In genomic region chr10:78540943-78541342, GRCm38 (mm10) we compare ENCODE assay signal across 9 mouse cellular contexts. TPM values are rescaled to one million over a fixed set of nuclear protein-coding genes. Genes with fewer than 3 reads are reported as not detected.
DNase-seq lines count a peak whose midpoint lies in the region; ATAC-seq and TF ChIP-seq lines count a peak whose summit lies in the region.
"Had no signal": no experiment of that assay in that cellular context is flagged by ENCODE, and none has a peak within 500 bp of the region (broad histone marks: within the 10 kb centered on the region; RNA-seq: fewer than 3 reads in every experiment).

No protein-coding gene starts in this region.

- DNase-seq in cerebellum, adult 11-12 months, result peak; percentile 10
- peak; percentile 3 for DNase-seq in right cerebral cortex, adult 18-20 months
- DNase-seq in right cerebral cortex, postnatal 25 days, result no peak
- DNase-seq in layer of hippocampus, adult 2 months (ENCODE audit: low spot score in 2 of 2), result no peak
- peak; percentile 45 to 69 for DNase-seq in thymus, postnatal 10 days (ENCODE audit: low spot score in 2 of 2)
- no peak for DNase-seq in Muller cell, postnatal 12 days (ENCODE audit: inconsistent ontology term)

- H3K27ac ChIP-seq in layer of hippocampus, adult 2 months, result no peak overlapping the region

- no peak overlapping the region for H3K4me3 ChIP-seq in layer of hippocampus, adult 2 months

- no peak for ATAC-seq in cerebellum, adult (ENCODE audit: insufficient number of reproducible peaks, low FRiP score, low TSS enrichment)
- peak; percentile 66; the same call in 1 of the 2 replicates for ATAC-seq in common myeloid progenitor, adult 5-6 weeks (replicated peaks; ENCODE audit: low read depth, poor library complexity, severe bottlenecking)

- TF ChIP-seq CTCF in layer of hippocampus, adult 2 months (conservative IDR thresholded peaks at IDR 0.05), result peak; percentile 62

RNA-seq across cellular contexts. Expression of gene Olfr1358, which starts 23.7 kb away (rescaled TPM):
- not detected in 2 replicates for total RNA-seq in common myeloid progenitor, adult 5-6 weeks (2017)
- total RNA-seq in layer of hippocampus, adult 2 months (2021), result not detected
- total RNA-seq: G1E had no signal

RNA-seq across cellular contexts. Expression of gene Ilvbl, which starts 33.2 kb away (rescaled TPM):
- 15.2 and 16.9 TPM in 2 replicates for total RNA-seq in common myeloid progenitor, adult 5-6 weeks (2017)
- 10 to 100 TPM; 27.8 to 30.2 TPM for total RNA-seq in layer of hippocampus, adult 2 months (2021)

RNA-seq across cellular contexts. Expression of gene Syde1, which starts 50.8 kb away (rescaled TPM):
- total RNA-seq in common myeloid progenitor, adult 5-6 weeks (2017), result 1.9 and 2.2 TPM in 2 replicates
- total RNA-seq in layer of hippocampus, adult 2 months (2021), result 1 to 10 TPM; 6.3 TPM
- total RNA-seq: G1E had no signal

Comparison
In these comparisons a context has a peak if more than half of its experiments do, and no peak if none do; other contexts are left out.
1. DNase-seq: peak in cerebellum, adult 11-12 months (single experiment), right cerebral cortex, adult 18-20 months (single experiment) and thymus, postnatal 10 days (2 of 2); none in right cerebral cortex, postnatal 25 days (single experiment), layer of hippocampus, adult 2 months (0 of 2) and Muller cell, postnatal 12 days (single experiment).